Mouse (Mus musculus) cerebellum, postnatal 36 days (tissue): ENCODE measurements around the gene Gm42688.

Source experiments
- DNase-seq, 2 experiments: peaks; one replicate each; pipeline ENCODE4 v3.0.0; 2021 to 2022; ENCODE audit warnings: mixed read lengths in 2 of 2

The Gm42688 gene

GRCm38 (mm10) chr6:83101316-83101687 lies at the start of gene Gm42688, which contains the start of gene Ccdc142:
Gene Gm42688, plus strand, starts transcription at chr6:83101617.
Gene Ccdc142, plus strand, starts transcription at chr6:83101601.
- peak; percentile 90 to 94 for DNase-seq

DNA sequence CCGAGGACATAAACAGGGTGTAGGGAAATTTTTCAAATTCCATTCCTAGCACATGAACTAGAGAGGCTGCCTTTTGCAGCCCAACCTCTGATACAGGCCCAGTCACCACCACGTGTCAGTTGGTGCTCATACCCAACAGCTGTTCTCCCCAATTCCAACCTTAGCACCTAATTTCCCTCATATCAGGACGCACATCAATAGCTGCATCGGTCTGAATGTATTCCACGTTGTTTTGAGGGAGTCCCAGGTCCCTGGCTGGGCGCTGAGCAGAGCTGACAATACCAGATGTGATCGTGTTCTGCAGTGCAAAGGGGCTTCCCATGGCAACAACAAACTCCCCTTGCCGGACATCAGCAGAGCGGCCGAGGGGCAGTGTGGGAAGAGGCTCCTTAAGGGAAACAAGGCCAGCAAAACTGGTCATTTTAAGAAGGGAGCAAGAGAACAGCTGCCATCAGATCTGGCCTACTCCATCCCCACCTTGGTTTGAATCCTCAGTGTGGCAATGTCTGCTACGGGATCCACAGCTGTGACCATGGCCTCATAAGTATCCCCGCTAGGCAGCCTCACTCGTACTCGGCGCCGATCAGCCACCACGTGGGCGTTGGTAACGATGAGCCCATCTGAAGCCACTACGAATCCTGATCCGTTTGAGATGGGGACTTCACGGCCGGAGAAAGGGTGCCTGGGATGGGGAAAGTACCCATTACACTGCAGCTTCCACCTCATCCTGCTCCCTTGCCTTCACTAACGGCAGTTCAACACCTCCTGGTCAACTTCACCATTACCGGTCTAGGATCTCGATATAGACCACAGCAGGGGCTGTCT lies 48.1 kb upstream of the Gm42688 start:
- peak in 1 of 2 experiments; percentile 25 for DNase-seq

DNA sequence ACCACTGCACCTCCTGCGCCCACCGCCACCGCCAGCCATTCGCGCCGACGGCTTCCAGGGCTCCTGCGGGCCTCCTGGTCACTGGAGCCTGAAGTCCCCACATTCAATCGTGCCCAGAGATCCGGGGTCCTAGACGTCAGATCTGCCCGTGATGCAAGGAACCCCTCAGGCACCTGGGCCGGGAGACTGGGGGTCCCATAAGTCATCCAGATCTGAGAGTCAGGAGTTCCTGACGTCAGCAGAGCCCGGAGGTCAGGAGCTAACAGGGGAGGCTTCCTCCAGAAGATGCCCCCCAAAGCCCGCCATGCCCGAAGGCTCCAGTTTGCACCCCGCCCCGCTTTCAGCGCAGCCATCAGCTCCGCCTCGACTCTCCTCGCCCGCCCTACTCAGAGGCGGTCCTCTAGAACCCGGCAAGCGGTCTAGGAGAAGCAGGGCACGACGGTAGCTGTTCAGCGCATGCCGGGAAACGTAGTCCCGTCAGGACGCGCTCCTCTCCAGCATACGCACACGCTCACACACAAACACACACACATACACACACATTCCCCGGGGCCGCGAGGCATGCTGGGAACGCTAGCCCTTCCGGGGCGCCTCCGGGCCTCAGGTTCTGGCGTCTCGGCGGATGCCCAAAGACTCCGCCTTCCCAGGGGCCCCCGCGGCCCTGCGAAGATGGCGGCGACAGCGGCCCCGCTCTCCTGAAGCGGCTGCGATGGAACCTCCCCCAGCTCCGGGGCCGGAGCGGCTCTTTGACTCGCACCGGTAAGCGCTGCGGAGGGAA lies 47.2 kb upstream of the Gm42688 start, which contains the start of gene Aup1:
Gene Aup1, plus strand, starts transcription at position 448 of the 778 bp plus-strand sequence.
- DNase-seq: peak; percentile 96

DNA sequence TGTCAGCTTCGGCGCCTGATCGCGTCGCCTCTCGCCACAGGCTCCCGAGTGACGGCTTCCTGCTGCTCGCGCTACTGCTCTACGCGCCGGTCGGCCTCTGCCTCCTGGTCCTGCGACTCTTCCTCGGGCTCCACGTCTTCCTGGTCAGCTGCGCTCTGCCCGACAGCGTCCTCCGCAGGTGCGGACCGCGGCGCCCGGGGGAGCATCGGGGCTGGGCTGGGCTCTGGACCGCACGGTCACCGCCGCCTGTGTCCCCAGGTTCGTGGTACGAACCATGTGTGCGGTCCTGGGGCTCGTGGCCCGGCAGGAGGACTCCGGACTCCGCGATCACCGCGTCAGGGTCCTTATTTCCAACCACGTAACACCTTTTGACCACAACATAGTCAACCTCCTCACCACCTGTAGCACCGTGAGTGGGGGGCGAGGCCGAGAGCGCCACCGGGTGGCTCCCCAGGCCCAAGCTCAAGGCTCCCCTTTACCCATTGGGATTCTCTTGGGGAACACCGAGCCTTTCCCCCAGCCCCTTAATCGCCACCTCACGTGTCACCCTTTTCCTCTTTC lies 46.5 kb upstream of the Gm42688 start, which contains the start of gene Htra2:
Gene Htra2, minus strand, starts transcription at position 403 of the 561 bp plus-strand sequence.
- DNase-seq: no peak

DNA sequence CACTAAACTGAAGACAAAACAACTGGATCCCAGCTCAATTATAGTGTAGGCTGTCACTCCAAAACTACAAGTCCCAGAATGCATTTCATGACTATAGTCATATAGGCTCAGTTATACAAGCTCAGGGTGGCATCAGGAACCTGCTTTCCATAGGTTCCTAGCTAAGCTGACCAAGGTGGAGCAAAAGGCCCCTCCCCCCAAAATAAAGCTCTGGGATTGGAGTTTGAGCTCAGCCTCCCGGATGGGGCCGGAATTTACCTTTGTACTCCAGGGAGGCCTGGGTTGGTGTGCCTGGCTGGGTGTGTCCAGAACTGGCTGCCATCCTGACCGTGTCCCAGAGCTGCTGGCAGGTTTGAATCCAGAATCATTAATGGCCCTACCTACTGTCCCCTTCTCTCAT lies 43.6 kb upstream of the Gm42688 start, which contains the start of gene Dqx1:
Gene Dqx1, plus strand, starts transcription at position 55 of the 400 bp plus-strand sequence.
- DNase-seq: no peak

- DNase-seq: no peak
Observed at GRCm38 (mm10) chr6:83058725-83059124, 42.7 kb upstream of the Gm42688 start.

DNA sequence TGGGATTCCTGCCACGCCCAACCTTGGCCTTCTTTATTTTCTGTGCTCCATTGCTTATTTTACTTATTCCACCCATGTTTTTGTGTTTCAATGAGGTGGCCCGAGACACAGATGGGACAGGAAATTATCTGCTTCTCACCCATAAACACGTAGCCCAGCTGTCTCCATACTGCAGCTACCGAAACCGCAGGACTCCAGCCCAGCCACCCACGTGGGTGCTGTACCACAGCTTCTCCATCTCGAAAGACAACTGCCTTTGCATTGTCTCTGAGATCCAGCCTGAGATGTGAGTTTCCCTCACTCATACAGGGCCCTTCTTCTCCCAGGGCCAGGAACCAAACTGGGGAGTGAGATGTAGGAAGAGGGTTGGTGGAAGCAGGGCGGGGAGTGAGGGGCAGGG lies 35.4 kb upstream of the Gm42688 start:
- DNase-seq: no peak

DNA sequence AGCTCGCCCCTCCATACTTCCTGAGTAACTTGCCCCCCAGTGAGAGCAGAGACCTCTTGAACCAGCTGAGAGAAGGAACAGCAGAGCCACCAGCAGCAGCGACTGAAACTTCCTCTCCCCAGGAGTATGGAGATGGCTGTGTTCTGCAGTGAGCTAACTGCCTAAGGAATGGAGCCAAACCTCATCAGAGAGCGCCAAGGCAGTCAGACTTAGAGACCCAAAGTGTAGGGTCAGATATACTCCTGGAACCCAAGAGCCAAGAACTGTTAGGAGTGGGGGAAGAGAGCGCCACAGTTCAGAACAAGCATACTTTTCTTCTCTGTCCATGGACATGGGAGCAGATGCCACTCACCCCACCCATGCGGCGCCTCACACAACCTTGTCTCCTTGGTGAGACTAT lies 35.0 kb upstream of the Gm42688 start:
- no peak for DNase-seq

GRCm38 (mm10) chr6:83068221-83068620 lies 33.2 kb upstream of the Gm42688 start:
- no peak for DNase-seq

- DNase-seq: no peak
Observed at GRCm38 (mm10) chr6:83068706-83069487, 32.5 kb upstream of the Gm42688 start.

- DNase-seq: peak in 1 of 2 experiments; percentile 17
Observed at GRCm38 (mm10) chr6:83069488-83070246, 31.8 kb upstream of the Gm42688 start.

- DNase-seq: no peak
Observed at GRCm38 (mm10) chr6:83070247-83070310, 31.3 kb upstream of the Gm42688 start, which contains the start of gene Tlx2. Gene Tlx2, minus strand, starts transcription at chr6:83070293.

DNA sequence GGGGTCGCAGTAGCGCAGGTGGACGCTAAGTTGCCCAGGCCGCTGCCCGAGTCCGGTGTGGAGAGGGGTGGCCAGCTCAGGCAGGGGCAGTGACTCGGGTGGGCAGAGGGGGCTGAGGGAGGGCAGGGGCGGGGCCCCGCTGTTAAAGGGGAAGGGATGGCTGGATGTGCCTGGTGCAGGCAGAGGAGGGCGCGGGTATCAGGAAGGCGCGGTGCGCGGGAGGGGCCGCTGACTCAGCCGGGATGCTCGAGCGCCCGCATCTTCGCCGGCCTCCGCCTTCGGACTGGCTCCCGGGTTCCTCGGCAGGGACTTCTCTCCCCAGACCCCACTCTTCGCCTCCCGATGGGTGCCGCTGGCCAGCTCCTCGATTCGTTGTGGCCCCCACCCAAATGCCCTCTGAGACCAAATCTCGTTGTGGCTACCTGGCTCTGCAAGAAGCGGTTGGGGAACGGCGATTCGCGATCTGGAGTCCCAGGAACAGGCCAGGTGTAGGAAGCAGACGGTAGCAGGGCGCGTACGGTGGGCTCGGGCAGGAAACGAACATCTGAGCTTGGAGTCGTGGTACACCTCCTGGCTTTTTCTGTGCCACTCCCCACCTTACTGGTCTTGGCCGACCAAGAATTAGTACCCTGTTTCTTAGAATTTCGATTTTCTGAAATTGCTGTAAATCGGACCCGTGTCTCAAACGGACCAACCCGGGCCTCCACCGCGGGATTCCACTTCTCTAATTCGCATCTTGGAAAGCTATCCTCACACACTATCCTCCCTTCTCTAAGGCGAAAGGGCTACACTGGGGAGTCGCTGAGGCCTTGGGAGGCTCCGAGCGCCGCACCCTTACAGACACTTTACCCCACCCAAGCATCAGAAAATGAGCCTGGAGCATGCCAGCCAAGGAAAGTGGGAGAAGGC lies 30.9 kb upstream of the Gm42688 start:
- peak; percentile 22 to 58 for DNase-seq

GRCm38 (mm10) chr6:83071220-83071619 lies 30.2 kb upstream of the Gm42688 start:
- peak in 1 of 2 experiments; percentile 27 for DNase-seq

DNA sequence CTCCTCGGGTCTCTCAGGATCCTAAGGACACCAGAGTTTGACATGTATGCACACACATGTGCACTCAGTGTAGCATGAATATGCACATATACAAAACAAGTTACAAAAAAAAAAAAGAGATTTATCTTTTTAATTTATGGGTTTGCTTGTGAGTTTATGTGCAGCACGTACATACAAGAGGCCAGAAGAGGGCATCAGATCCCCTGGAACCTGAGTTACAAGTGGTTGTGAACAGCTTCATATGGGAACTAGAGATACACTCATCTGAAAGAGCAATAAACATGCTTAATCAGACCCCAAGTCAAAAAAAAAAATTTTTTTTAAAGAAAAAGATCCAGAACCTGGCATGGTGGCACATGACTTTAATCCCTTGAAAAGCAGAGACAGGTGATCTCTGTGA lies 26.4 kb upstream of the Gm42688 start:
- no peak for DNase-seq

- peak; percentile 55 to 57 for DNase-seq
Observed at GRCm38 (mm10) chr6:83077630-83078323, 23.6 kb upstream of the Gm42688 start, which contains the start of gene Pcgf1. Gene Pcgf1, plus strand, starts transcription at chr6:83077869.

DNA sequence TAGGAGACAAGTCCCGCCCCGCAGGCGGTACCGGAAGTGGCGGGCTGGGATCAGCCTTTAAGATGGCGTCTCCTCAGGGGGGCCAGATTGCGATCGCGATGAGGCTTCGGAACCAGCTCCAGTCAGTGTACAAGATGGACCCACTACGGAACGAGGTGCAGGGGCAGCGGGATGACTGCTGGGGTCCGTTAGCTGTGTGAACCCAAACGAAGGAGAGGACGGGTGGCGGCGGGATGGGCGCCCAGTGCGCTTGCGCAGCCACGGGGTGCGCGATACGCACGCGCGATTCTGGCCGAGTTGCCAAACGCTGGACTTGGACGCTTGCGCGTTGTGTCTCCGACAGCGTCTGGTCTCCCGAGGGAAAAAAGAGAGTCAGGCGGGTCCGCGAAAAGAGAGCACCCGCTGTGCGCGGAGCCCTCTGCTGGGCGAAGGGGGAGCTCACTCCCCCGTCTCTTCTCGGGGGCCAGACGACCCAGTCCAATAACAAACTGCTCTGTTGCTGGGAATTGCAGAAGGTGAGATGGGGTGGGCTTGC lies 23.0 kb upstream of the Gm42688 start:
- DNase-seq: peak; percentile 100

DNA sequence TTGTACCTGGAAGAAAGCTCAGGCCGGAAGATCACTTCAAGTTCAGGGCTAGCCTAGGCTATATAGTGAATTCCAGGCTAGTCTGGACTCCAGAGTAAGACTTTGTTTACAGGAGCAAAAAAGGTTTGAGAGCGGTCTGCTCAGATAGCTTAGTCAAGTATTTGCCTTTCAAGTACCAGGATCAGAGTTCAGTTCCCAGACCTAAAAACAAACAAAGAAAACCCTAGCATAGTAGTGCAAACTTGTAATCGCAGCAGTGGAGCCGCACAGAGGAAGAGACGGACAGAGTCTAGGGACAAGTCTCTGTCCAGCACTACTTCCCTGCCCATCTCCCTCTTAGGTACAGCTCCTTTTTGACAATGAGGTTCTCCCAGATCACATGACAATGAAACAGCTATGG lies 21.2 kb upstream of the Gm42688 start:
- DNase-seq: no peak

- DNase-seq: no peak
Observed at GRCm38 (mm10) chr6:83083497-83083896, 17.9 kb upstream of the Gm42688 start.

GRCm38 (mm10) chr6:83084477-83084876 lies 16.9 kb upstream of the Gm42688 start:
- no peak for DNase-seq
